Mouse (Mus musculus): ENCODE results near the gene Slc5a5. TPM values are rescaled to one million over a fixed set of nuclear protein-coding genes. Genes with fewer than 3 reads are reported as not detected.
A peak's percentile ranks its signal among the peaks of the same experiment; 100 is the strongest.

Gene Slc5a5
- polyA plus RNA-seq, 1 experiment from 2014 or later: 0.95 TPM

GRCm38 (mm10) chr8:70862824-70863641 lies 29.5 kb downstream of the Slc5a5 start, which contains the start of gene Kcnn1:
TSS of gene Kcnn1 (minus strand) at chr8:70863258.
- WGBS: under 1% methylated on average over 55 of the region's 55 CpGs

GRCm38 (mm10) chr8:70857516-70857915 lies 35.0 kb downstream of the Slc5a5 start:
- Histone ChIP-seq H3K4me2 (peak overlapping the region; percentile 82; the same call in 1 of the 2 replicates), H3K27me3 (0 out of 2 replicates have a peak, but pooled peaks cover 5% of the 10 kb centered on the region), H3K36me3 (peaks cover 15% of the 10 kb centered on the region), H3K9me3 (no peaks in the 10 kb centered on the region), H3K4me1 (replicated peaks) (peaks cover 67% of the 10 kb centered on the region), H3K9ac (peak overlapping the region; percentile 73; the same call in 1 of the 2 replicates), H3K4me3 (no peak overlapping the region), H3K27ac (peak overlapping the region; percentile 35)
- no peak for ATAC-seq (ENCODE audit: low FRiP score)
- WGBS: 7% methylated on average over 4 of the region's 4 CpGs

More at GRCm38 (mm10) chr8:70862824-70863641, 29.5 kb downstream of the Slc5a5 start, which contains the start of gene Kcnn1:
- Histone ChIP-seq H3K4me2 (peak within 1 kb of the TSS; percentile 96), H3K36me3 (peaks cover 6% of the 10 kb centered on the region; the same call in 1 of the 2 replicates), H3K4me1 (replicated peaks) (peaks cover 69% of the 10 kb centered on the region), H3K4me3 (peak within 1 kb of the TSS; percentile 58), H3K27ac (peak within 1 kb of the TSS; percentile 99), H3K27me3 (0 out of 2 replicates have a peak, but pooled peaks cover 7% of the 10 kb centered on the region), H3K9ac (peak within 1 kb of the TSS; percentile 88), H3K9me3 (no peaks in the 10 kb centered on the region)
- no peak for ATAC-seq (ENCODE audit: low FRiP score)

- H3K27me3 ChIP-seq: no peaks in the 10 kb centered on the region
- H3K27ac ChIP-seq: no peak overlapping the region
- H3K9ac ChIP-seq: peak overlapping the region; percentile 73
- H3K4me3 ChIP-seq: peak overlapping the region; percentile 51
- WGBS: 7% methylated on average over 33 of the region's 33 CpGs
- peaks cover 24% of the 10 kb centered on the region for H3K36me3 ChIP-seq
- ATAC-seq (ENCODE audit: low FRiP score): peak; percentile 71
- H3K4me2 ChIP-seq: peak overlapping the region; percentile 82
- no peaks in the 10 kb centered on the region for H3K9me3 ChIP-seq
- H3K4me1 ChIP-seq (replicated peaks): peaks cover 58% of the 10 kb centered on the region
These were observed 35.9 kb downstream of the Slc5a5 start for GRCm38 (mm10) chr8:70856541-70857197.

- no peak overlapping the region for H3K4me3 ChIP-seq
- H3K9me3 ChIP-seq: no peaks in the 10 kb centered on the region
- H3K27ac ChIP-seq: no peak overlapping the region
- 65% methylated on average over 5 of the region's 5 CpGs for WGBS
- H3K4me2 ChIP-seq: peak overlapping the region; percentile 82; the same call in 1 of the 2 replicates
- no peak for ATAC-seq (ENCODE audit: low FRiP score)
- peaks cover 26% of the 10 kb centered on the region for H3K36me3 ChIP-seq
- H3K27me3 ChIP-seq: no peaks in the 10 kb centered on the region
- peaks cover 53% of the 10 kb centered on the region for H3K4me1 ChIP-seq (replicated peaks)
- peak overlapping the region; percentile 73 for H3K9ac ChIP-seq
These were observed 36.5 kb downstream of the Slc5a5 start for GRCm38 (mm10) chr8:70856028-70856427.

- Histone ChIP-seq H3K36me3 (peaks cover 31% of the 10 kb centered on the region), H3K4me3 (no peak overlapping the region), H3K9me3 (no peaks in the 10 kb centered on the region), H3K27me3 (no peaks in the 10 kb centered on the region), H3K9ac (no peak overlapping the region), H3K4me2 (no peak overlapping the region), H3K4me1 (replicated peaks) (peaks cover 47% of the 10 kb centered on the region), H3K27ac (no peak overlapping the region)
- ATAC-seq (ENCODE audit: low FRiP score): no peak
- 97% methylated on average over 2 of the region's 2 CpGs for WGBS
These were observed 38.7 kb downstream of the Slc5a5 start for GRCm38 (mm10) chr8:70853863-70854262.

- peaks cover 35% of the 10 kb centered on the region for H3K4me1 ChIP-seq (replicated peaks)
- H3K9me3 ChIP-seq: no peaks in the 10 kb centered on the region
- H3K4me3 ChIP-seq: no peak overlapping the region
- WGBS: 92% methylated on average over 41 of the region's 41 CpGs
- no peak overlapping the region for H3K4me2 ChIP-seq
- H3K9ac ChIP-seq: no peak overlapping the region
- no peak overlapping the region for H3K27ac ChIP-seq
- ATAC-seq (ENCODE audit: low FRiP score): no peak
- 0 out of 2 replicates have a peak, but pooled peaks cover 3% of the 10 kb centered on the region for H3K27me3 ChIP-seq
- H3K36me3 ChIP-seq: peaks cover 42% of the 10 kb centered on the region
These were observed 39.8 kb downstream of the Slc5a5 start for GRCm38 (mm10) chr8:70852595-70853231.

- Histone ChIP-seq H3K36me3 (peaks cover 44% of the 10 kb centered on the region), H3K27me3 (peaks cover 5% of the 10 kb centered on the region; the same call in 1 of the 2 replicates), H3K4me3 (no peak overlapping the region), H3K4me1 (replicated peaks) (peaks cover 27% of the 10 kb centered on the region), H3K9me3 (no peaks in the 10 kb centered on the region), H3K4me2 (no peak overlapping the region), H3K9ac (0 out of 2 replicates have a peak overlapping the region, but pooled peaks have one; percentile 43), H3K27ac (no peak overlapping the region)
- ATAC-seq (ENCODE audit: low FRiP score): no peak
- WGBS: 55% methylated on average over 6 of the region's 6 CpGs
These were observed 40.7 kb downstream of the Slc5a5 start for GRCm38 (mm10) chr8:70851837-70852236.

- Histone ChIP-seq H3K4me3 (no peak overlapping the region), H3K4me1 (replicated peaks) (peaks cover 18% of the 10 kb centered on the region), H3K9ac (peak overlapping the region; percentile 43; the same call in 1 of the 2 replicates), H3K9me3 (no peaks in the 10 kb centered on the region), H3K4me2 (no peak overlapping the region), H3K27me3 (peaks cover 5% of the 10 kb centered on the region; the same call in 1 of the 2 replicates), H3K36me3 (peaks cover 53% of the 10 kb centered on the region), H3K27ac (no peak overlapping the region)
- no peak for ATAC-seq (ENCODE audit: low FRiP score)
- WGBS: 87% methylated on average over 4 of the region's 4 CpGs
These were observed 41.6 kb downstream of the Slc5a5 start for GRCm38 (mm10) chr8:70850947-70851346.

GRCm38 (mm10) chr8:70850132-70850845 lies 42.3 kb downstream of the Slc5a5 start:
- Histone ChIP-seq H3K4me3 (no peak overlapping the region), H3K36me3 (peaks cover 53% of the 10 kb centered on the region), H3K4me1 (replicated peaks) (peaks cover 12% of the 10 kb centered on the region), H3K27me3 (peaks cover 5% of the 10 kb centered on the region; the same call in 1 of the 2 replicates), H3K4me2 (no peak overlapping the region), H3K9me3 (no peaks in the 10 kb centered on the region), H3K9ac (no peak overlapping the region), H3K27ac (no peak overlapping the region)
- ATAC-seq (ENCODE audit: low FRiP score): no peak
- WGBS: 78% methylated on average over 7 of the region's 7 CpGs

GRCm38 (mm10) chr8:70849333-70849990 lies 43.1 kb downstream of the Slc5a5 start:
- Histone ChIP-seq H3K27me3 (peaks cover 5% of the 10 kb centered on the region; the same call in 1 of the 2 replicates), H3K4me2 (no peak overlapping the region), H3K36me3 (peaks cover 48% of the 10 kb centered on the region), H3K9ac (peak overlapping the region; percentile 39; the same call in 1 of the 2 replicates), H3K9me3 (no peaks in the 10 kb centered on the region), H3K4me3 (no peak overlapping the region), H3K27ac (no peak overlapping the region), H3K4me1 (replicated peaks) (0 out of 2 replicates have a peak, but pooled peaks cover 4% of the 10 kb centered on the region)
- no peak for ATAC-seq (ENCODE audit: low FRiP score)
- 89% methylated on average over 3 of the region's 3 CpGs for WGBS
